Mouse (Mus musculus) frontal cortex, postnatal 10 days (tissue): ENCODE data around the gene Rpl7a.

Source experiments
- DNase-seq, 2 experiments: peaks; one replicate each; pipeline ENCODE4 v3.0.0; 2022; ENCODE audit warnings: low spot score in 2 of 2, mixed read lengths in 1 of 2

The Rpl7a gene

GRCm38 (mm10) chr2:26914148-26914941 is 3.8 kb downstream of the Rpl7a start:
- no peak for DNase-seq

GRCm38 (mm10) chr2:26915927-26916728 is 5.6 kb downstream of the Rpl7a start, which contains the start of the genes Surf2 and Surf1:
Gene Surf2 (plus strand): TSS chr2:26916367.
Gene Surf1 (minus strand): TSS chr2:26916530.
- peak; percentile 80 to 83 for DNase-seq

- no peak for DNase-seq
Measured at GRCm38 (mm10) chr2:26916738-26917137, 6.2 kb downstream of the Rpl7a start.

GRCm38 (mm10) chr2:26919684-26920083 is 9.1 kb downstream of the Rpl7a start:
- DNase-seq = no peak

- DNase-seq = no peak
Measured at GRCm38 (mm10) chr2:26920190-26920855, 9.8 kb downstream of the Rpl7a start.

- DNase-seq = no peak
Measured at GRCm38 (mm10) chr2:26921784-26922183, 11.2 kb downstream of the Rpl7a start.

DNA sequence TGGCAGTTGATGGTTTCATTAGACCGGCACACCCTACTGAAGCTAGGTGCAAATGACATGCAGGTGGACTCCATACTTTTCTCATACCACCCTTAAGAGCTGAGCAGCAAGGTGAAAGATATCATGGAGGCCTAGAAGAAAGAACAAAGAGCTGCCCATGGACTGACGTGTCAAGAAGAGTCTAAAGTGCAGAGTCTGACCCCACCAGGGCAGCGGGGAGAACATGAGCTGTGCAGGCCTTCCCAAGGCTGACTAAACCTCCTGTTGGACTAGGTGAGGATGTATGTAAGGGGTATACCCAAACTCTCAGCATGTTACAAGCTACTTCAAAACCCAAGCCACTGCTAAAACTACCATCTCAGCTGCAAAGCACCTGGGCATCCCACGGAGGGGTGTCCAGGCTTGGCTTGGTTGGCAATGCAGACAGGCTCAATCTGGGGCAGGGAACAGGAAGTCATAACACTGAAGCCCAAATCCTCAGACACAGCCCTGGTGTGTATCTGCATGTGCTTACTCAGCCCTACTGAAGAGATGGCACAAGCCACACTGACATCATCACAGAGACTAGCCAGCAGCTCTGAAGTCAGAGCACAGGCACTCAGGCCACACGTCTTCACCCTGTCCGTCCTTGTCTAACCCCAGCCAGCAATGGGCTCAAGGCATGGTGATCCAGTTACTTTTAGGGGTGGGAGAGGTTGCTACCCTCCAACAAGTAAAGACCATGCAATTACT is 17.3 kb downstream of the Rpl7a start:
- DNase-seq = no peak

DNA sequence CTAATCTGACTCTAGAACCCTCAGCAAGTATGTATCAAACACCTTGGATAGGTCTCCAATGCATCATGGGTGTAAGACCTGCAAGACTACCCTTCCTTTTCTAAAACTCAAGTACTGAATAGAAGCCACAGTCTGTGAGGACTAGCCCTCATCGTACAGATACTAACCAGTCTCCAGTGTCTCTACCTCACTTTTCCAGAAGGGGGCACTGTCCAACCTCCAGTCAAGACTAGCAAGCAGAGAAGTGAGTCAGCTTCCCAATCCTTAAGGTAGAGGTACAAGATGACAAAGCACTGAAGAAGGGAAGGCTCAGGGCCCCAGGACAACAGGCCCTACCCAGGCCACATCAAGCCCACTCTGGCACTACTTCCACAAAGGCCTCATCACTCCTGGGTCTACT is 19.8 kb downstream of the Rpl7a start:
- DNase-seq = peak in 1 of 2 experiments; percentile 50

GRCm38 (mm10) chr2:26932473-26933303 is 22.1 kb downstream of the Rpl7a start:
- peak in 1 of 2 experiments; percentile 25 for DNase-seq

DNA sequence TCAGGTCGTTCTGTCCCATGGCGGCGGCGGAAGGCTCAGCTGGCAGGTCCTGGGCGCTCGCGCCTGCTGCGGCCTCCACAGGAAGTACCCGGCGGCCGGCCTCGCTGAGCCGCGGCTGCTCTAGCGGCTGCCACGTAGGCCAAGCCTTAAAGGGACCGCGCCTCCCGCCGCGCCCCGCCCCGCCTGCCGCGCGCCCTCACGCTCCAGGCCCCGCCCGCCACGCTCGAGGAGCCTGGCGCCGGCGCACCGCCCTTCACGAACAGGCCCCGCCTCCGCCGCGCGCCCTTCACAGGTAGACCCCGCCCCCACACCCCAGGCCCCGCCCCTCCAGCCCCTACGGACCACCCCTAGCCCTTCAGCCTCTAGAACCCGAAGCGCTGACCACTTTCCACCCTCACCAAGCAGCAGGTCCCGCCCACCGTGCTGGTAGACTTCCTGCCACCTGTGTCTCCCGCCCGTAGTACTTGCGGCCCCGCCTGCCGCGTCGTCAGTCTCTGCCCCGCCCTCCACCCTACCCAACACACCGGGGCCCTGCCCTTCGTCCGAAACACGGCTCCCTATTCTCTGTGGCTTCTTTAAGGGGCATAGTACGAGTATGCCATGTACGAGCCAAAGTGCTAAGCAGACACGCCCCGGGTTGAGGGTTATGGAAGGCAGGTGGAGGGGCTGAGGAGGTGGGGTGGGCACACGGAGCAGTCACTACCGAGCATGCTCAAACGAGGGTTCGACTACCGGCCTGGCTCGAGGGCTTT is 22.9 kb downstream of the Rpl7a start, which contains the start of the genes Surf4 and Stkld1:
Surf4 (minus strand) TSS at position 625 of the 752 bp plus-strand sequence.
Stkld1 (plus strand) TSS at position 744 of the 752 bp plus-strand sequence.
- peak; percentile 82 to 89 for DNase-seq

DNA sequence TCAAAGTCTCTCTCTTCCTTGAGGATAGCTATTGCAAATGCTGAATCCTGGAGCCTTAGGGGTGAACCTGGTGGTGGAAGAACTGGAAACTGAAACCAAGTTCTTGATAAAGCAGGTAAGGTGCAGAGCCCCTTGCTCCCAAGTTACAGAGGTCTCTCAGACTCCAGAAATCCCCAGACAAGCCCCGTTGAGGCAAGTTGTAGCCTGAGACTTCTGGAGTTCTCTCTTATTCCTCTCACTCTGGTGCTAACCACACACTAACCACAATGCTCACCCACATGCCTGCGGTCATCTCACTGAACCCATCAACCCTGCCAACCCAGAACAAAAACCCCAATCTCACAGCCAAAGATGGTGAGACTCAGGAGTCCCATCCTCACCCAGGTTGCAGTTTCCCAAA is 24.7 kb downstream of the Rpl7a start:
- DNase-seq = no peak

DNA sequence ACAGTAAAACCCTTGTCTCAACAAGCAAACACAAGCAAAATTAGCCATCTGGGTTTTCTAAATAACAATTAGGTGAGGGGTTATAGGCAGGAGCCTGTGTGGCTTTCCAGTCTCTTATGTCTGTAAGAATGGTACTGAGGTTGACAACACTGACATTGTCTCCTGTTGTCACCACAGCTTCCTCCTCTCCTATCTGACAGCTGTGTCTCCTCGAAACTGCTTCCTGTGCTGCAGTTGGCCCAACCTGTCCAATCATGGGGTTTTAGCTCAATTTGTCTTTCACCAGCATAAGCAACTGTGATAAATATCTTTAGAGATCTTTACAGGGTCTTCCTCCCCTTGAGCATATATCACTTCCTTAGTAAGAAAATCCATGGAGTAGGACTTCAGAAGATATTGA is 25.9 kb downstream of the Rpl7a start:
- DNase-seq = no peak

- DNase-seq = no peak
Measured at GRCm38 (mm10) chr2:26941539-26941938, 31.0 kb downstream of the Rpl7a start.

GRCm38 (mm10) chr2:26943253-26943652 is 32.7 kb downstream of the Rpl7a start:
- no peak for DNase-seq

DNA sequence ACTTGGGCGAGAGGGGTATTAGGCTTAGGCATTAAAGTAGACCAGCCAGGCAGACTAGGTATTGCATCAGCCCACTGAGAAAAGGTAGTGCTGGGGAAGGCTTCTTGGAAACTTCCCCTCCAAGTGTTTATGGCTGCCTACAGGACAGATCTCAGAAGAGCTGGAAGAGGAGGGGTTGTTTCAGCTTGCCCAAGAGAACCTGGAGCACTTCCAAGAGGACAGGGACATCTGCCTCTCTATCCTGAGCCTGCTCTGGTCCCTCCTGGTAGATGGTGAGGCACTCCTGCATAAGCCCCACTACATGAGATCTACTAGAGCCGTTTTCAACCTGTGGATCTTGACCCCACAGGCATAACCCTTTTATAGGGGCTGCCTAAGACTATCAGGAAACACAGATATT is 39.8 kb downstream of the Rpl7a start:
- DNase-seq = no peak

DNA sequence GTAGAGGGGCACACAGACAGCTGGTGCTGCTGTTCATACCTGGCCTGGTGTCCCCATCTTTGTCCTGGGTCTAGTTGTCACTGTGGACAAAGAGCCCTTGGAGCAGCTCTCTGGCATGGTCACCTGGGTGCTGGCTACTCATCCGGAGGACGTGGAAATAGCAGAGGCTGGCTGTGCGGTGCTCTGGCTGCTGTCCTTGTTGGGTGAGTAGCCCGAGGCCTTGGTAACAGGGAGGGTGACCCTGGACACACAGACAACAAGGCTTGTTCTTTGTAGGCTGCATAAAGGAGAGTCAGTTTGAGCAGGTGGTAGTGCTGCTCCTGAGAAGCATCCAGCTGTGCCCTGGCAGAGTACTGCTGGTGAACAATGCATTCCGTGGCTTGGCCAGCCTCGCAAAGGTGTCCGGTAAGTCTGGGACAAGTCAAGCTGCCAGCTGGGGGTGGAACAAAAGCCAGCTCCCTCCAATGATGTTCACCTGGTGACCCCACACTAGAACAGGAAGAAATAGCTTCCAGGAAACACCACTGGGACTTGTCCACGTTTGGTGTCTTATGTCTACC is 40.9 kb downstream of the Rpl7a start:
- no peak for DNase-seq

DNA sequence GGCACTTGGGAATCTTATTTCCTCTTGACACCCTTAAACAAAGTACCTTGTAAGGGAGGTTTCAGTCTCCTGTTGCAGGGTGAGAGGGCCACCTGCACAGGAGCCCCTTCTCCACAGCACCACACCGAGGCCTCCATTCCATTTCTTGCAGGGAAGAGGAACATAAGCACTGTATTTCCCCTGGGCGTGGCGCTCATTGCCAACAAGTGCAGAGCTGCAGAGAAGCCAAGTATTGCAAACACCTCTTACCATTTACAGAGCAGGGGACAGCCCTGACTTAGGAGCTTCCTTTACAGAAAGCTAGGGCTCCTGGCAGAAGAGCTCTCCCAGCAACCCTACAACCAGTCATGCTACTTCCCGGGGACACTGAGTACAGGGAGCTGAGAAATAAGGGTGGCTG is 41.6 kb downstream of the Rpl7a start:
- no peak for DNase-seq

GRCm38 (mm10) chr2:26952866-26953265 is 42.3 kb downstream of the Rpl7a start:
- DNase-seq = no peak

GRCm38 (mm10) chr2:26954735-26955395 is 44.3 kb downstream of the Rpl7a start:
- DNase-seq = no peak
